Comparison of ENCODE assay signal across 8 mouse cellular contexts in genomic region chr1:184965682-184966360, GRCm38 (mm10). TPM values are rescaled to one million over a fixed set of nuclear protein-coding genes. Genes with fewer than 3 reads are reported as not detected.
DNase-seq lines count a peak whose midpoint lies in the region; ATAC-seq and TF ChIP-seq lines count a peak whose summit lies in the region.

No protein-coding gene starts in this region.

- no peak overlapping the region for H3K4me3 ChIP-seq in MEL (ENCODE audit: control insufficient read depth in 1 of 2, insufficient read depth in 1 of 2, low read depth in 2 of 2, low read length in 2 of 2)
- H3K4me3 ChIP-seq in embryonic facial prominence, embryonic 11.5 days (ENCODE audit: low read depth, low read length): no peak overlapping the region

- 65% methylated on average over 12 of the region's 12 CpGs for WGBS in embryonic facial prominence, embryonic 11.5 days

- peak; percentile 19 to 46 (median 43); a peak in 4 of 6 replicates for TF ChIP-seq CTCF in MEL (IDR thresholded peaks at IDR 0.05 in 2 of 3, conservative IDR thresholded peaks at IDR 0.05 in 1 of 3; ENCODE audit: control insufficient read depth in 1 of 3, insufficient read depth in 1 of 3, low read depth in 2 of 3, low read length in 3 of 3, poor library complexity in 1 of 3, severe bottlenecking in 1 of 3)

- no peak overlapping the region for H3K9ac ChIP-seq in MEL (ENCODE audit: control insufficient read depth, low read depth, low read length, poor library complexity, severe bottlenecking)
- H3K9ac ChIP-seq in embryonic facial prominence, embryonic 11.5 days (replicated peaks; ENCODE audit: low read length): no peak overlapping the region

- H3K4me2 ChIP-seq in embryonic facial prominence, embryonic 11.5 days (ENCODE audit: low read depth, low read length): no peak overlapping the region

- intact Hi-C loops in heart, postnatal 14 days (cut with DNase I): loop anchor here (2.0 kb wide), 1 partner anchor 227 kb away; no protein-coding TSS in a partner anchor

- ATAC-seq in embryonic facial prominence, embryonic 11.5 days (replicated peaks; ENCODE audit: insufficient number of reproducible peaks, low FRiP score, low TSS enrichment, low read depth): no peak

- no peak for TF ChIP-seq POLR2A in MEL (IDR thresholded peaks at IDR 0.05; ENCODE audit: control insufficient read depth in 1 of 2, insufficient read depth in 1 of 2, low read depth in 1 of 2, low read length in 2 of 2, poor library complexity in 1 of 2)

- no peaks in the 10 kb centered on the region for H3K27me3 ChIP-seq in MEL (ENCODE audit: control insufficient read depth in 1 of 2, insufficient read depth in 2 of 2, low read length in 2 of 2)
- H3K27me3 ChIP-seq in embryonic facial prominence, embryonic 11.5 days (ENCODE audit: control insufficient read depth, insufficient read depth, low read length): no peaks in the 10 kb centered on the region

- H3K79me2 ChIP-seq in MEL (ENCODE audit: control insufficient read depth, insufficient read depth, low read length, poor library complexity): no peaks in the 10 kb centered on the region

- TF ChIP-seq RAD21 in MEL (IDR thresholded peaks at IDR 0.05; ENCODE audit: low read depth, low read length): no peak; the same call in 1 of the 2 replicates

- H3K27ac ChIP-seq in MEL (ENCODE audit: control insufficient read depth, low read depth, low read length): no peak overlapping the region
- no peak overlapping the region for H3K27ac ChIP-seq in embryonic facial prominence, embryonic 11.5 days (replicated peaks; ENCODE audit: low read depth, low read length)

- no peaks in the 10 kb centered on the region for H3K9me3 ChIP-seq in MEL (replicated peaks; ENCODE audit: insufficient read depth, low read length)
- no peaks in the 10 kb centered on the region for H3K9me3 ChIP-seq in embryonic facial prominence, embryonic 11.5 days (replicated peaks; ENCODE audit: control insufficient read depth, low read length)

- DNase-seq in MEL (ENCODE audit: low read depth, low spot score): peak; percentile 36
- peak; percentile 63 for DNase-seq in adrenal gland, postnatal 25 days
- DNase-seq in embryonic facial prominence, embryonic 11.5 days (ENCODE audit: low spot score): peak; percentile 25
- DNase-seq in heart, postnatal 14 days: peak; percentile 57 to 73
- DNase-seq in kidney, postnatal 25 days: peak; percentile 54 to 58
- peak; percentile 54 for DNase-seq in lung, postnatal 36 days
- DNase-seq in skeletal muscle tissue, adult 2 months (ENCODE audit: low read depth, low spot score): peak; percentile 16
- no peak for DNase-seq in spleen, adult 12 weeks (ENCODE audit: low spot score)

- peaks cover 0 to 3% of the 10 kb centered on the region in 2 experiments; a peak in 2 of 4 replicates for H3K36me3 ChIP-seq in MEL (ENCODE audit: control insufficient read depth in 1 of 2, insufficient read depth in 2 of 2, low read length in 2 of 2)
- no peaks in the 10 kb centered on the region for H3K36me3 ChIP-seq in embryonic facial prominence, embryonic 11.5 days (replicated peaks; ENCODE audit: control insufficient read depth, insufficient read depth, low read depth, low read length)

- TF ChIP-seq EP300 in MEL (IDR thresholded peaks at IDR 0.05; ENCODE audit: low read depth in 1 of 2, low read length in 2 of 2): no peak

- H3K4me1 ChIP-seq in MEL (ENCODE audit: control insufficient read depth in 1 of 2, insufficient read depth in 2 of 2, low read length in 2 of 2): peaks cover 0 to 4% of the 10 kb centered on the region in 2 experiments; a peak in 3 of 4 replicates
- H3K4me1 ChIP-seq in embryonic facial prominence, embryonic 11.5 days (ENCODE audit: control insufficient read depth, insufficient read depth, low read length): no peaks in the 10 kb centered on the region

TF ChIP-seq in MEL, 35 proteins besides CTCF, POLR2A, EP300 and RAD21:
- peak; percentile 43 for TF ChIP-seq SMC3 (IDR thresholded peaks at IDR 0.05; ENCODE audit: low read depth, low read length)
- TF ChIP-seq HCFC1 (IDR thresholded peaks at IDR 0.05; ENCODE audit: low read depth, low read length): no peak

RNA-seq across cellular contexts. Expression of gene Mark1, which starts 33.5 kb away (rescaled TPM):
- not detected in 2 replicates for total RNA-seq in MEL (2012; rRNA removed)
- polyA plus RNA-seq in MEL (2012; ENCODE audit: insufficient read depth in 1 of 2, insufficient read length in 2 of 2, low read depth in 1 of 2, low replicate concordance in 2 of 2, missing spikeins in 1 of 2): not detected
- 6.4 and 6.6 TPM in 2 replicates for total RNA-seq in adrenal gland, postnatal 25 days (2021)
- 3.9 and 4.4 TPM in 2 replicates for polyA plus RNA-seq in embryonic facial prominence, embryonic 11.5 days (2014; fragmentation: Nextera tagmentation; extraction: Ambion mirVana)
- 1 to 10 TPM; 6.6 to 7.0 TPM for total RNA-seq in heart, postnatal 14 days (2021)
